Mouse (Mus musculus): ENCODE results near the gene Edrf1. TPM values are rescaled to one million over a fixed set of nuclear protein-coding genes. Genes with fewer than 3 reads are reported as not detected.

Gene Edrf1
- polyA plus RNA-seq, 1 experiment from 2014 or later = 8.3 TPM

DNA sequence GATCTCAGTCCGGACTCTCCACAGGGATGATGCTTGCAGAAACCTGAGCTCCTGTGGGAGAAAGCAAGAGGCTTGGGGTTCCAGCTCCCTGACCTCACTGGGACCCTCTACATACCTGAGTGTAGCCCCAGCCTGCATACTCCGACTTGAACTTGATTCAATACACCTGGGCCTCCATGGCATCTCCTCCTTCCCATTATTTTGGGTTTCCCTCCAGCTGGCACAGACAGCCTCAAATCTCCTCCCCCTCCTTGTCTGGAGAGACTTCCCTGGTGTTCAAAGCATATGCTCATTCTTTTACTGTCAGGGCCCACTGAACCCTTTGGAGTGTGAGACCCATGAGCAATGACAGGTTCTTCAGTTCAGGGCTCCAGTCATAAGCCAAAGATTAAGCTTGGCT is 24.4 kb upstream of the Edrf1 start:
- no peak overlapping the region for H3K27ac ChIP-seq (replicated peaks)

GRCm38 (mm10) chr7:133620721-133621120 is 16.6 kb upstream of the Edrf1 start:
- no peaks in the 10 kb centered on the region for H3K36me3 ChIP-seq (replicated peaks)
- H3K4me3 ChIP-seq (replicated peaks) = no peak overlapping the region
- H3K9ac ChIP-seq = no peak overlapping the region
- H3K4me1 ChIP-seq (replicated peaks) = no peaks in the 10 kb centered on the region
- H3K9me3 ChIP-seq (replicated peaks) = no peaks in the 10 kb centered on the region
- WGBS (ENCODE audit: insufficient replicate concordance) = 43% methylated on average over 11 of the region's 11 CpGs
- no peaks in the 10 kb centered on the region for H3K27me3 ChIP-seq
- ATAC-seq (ENCODE audit: insufficient read depth) = no peak
- H3K27ac ChIP-seq (replicated peaks) = no peak overlapping the region
- no peak overlapping the region for H3K4me2 ChIP-seq

More for the DNA sequence above, 24.4 kb upstream of the Edrf1 start:
- Histone ChIP-seq H3K4me2 (no peak overlapping the region), H3K9me3 (replicated peaks) (no peaks in the 10 kb centered on the region), H3K36me3 (replicated peaks) (no peaks in the 10 kb centered on the region), H3K4me3 (replicated peaks) (no peak overlapping the region), H3K9ac (no peak overlapping the region), H3K4me1 (replicated peaks) (no peaks in the 10 kb centered on the region), H3K27me3 (no peaks in the 10 kb centered on the region)
- ATAC-seq (ENCODE audit: insufficient read depth) = no peak
- WGBS (ENCODE audit: insufficient replicate concordance) = 55% methylated on average over 2 of the region's 2 CpGs

- Histone ChIP-seq H3K9me3 (replicated peaks) (no peaks in the 10 kb centered on the region), H3K27me3 (no peaks in the 10 kb centered on the region), H3K4me2 (no peak overlapping the region), H3K36me3 (replicated peaks) (no peaks in the 10 kb centered on the region), H3K9ac (no peak overlapping the region), H3K4me3 (replicated peaks) (no peak overlapping the region), H3K27ac (replicated peaks) (no peak overlapping the region), H3K4me1 (replicated peaks) (no peaks in the 10 kb centered on the region)
- ATAC-seq (ENCODE audit: insufficient read depth) = no peak
- 56% methylated on average over 5 of the region's 5 CpGs for WGBS (ENCODE audit: insufficient replicate concordance)
Observed at GRCm38 (mm10) chr7:133623226-133623625, 14.1 kb upstream of the Edrf1 start.

GRCm38 (mm10) chr7:133627184-133627936 is 10.0 kb upstream of the Edrf1 start:
- ATAC-seq (ENCODE audit: insufficient read depth) = no peak
- H3K4me2 ChIP-seq = no peak overlapping the region
- no peak overlapping the region for H3K9ac ChIP-seq
- H3K4me1 ChIP-seq (replicated peaks) = no peaks in the 10 kb centered on the region
- H3K4me3 ChIP-seq (replicated peaks) = no peak overlapping the region
- H3K27me3 ChIP-seq = no peaks in the 10 kb centered on the region
- H3K27ac ChIP-seq (replicated peaks) = no peak overlapping the region
- no peaks in the 10 kb centered on the region for H3K9me3 ChIP-seq (replicated peaks)
- H3K36me3 ChIP-seq (replicated peaks) = no peaks in the 10 kb centered on the region
- 53% methylated on average over 14 of the region's 14 CpGs for WGBS (ENCODE audit: insufficient replicate concordance)

- no peak for ATAC-seq (ENCODE audit: insufficient read depth)
Observed at GRCm38 (mm10) chr7:133630821-133631220, 6.5 kb upstream of the Edrf1 start.

GRCm38 (mm10) chr7:133632476-133632875 is 4.9 kb upstream of the Edrf1 start:
- WGBS (ENCODE audit: insufficient replicate concordance) = 7% methylated on average over 2 of the region's 2 CpGs
- no peak for ATAC-seq (ENCODE audit: insufficient read depth)

More at GRCm38 (mm10) chr7:133630821-133631220, 6.5 kb upstream of the Edrf1 start:
- Histone ChIP-seq H3K4me3 (replicated peaks) (no peak overlapping the region), H3K36me3 (replicated peaks) (no peaks in the 10 kb centered on the region), H3K4me1 (replicated peaks) (no peaks in the 10 kb centered on the region), H3K9me3 (replicated peaks) (no peaks in the 10 kb centered on the region), H3K27ac (replicated peaks) (no peak overlapping the region), H3K27me3 (no peaks in the 10 kb centered on the region), H3K4me2 (no peak overlapping the region), H3K9ac (no peak overlapping the region)
- 49% methylated on average over 5 of the region's 5 CpGs for WGBS (ENCODE audit: insufficient replicate concordance)

DNA sequence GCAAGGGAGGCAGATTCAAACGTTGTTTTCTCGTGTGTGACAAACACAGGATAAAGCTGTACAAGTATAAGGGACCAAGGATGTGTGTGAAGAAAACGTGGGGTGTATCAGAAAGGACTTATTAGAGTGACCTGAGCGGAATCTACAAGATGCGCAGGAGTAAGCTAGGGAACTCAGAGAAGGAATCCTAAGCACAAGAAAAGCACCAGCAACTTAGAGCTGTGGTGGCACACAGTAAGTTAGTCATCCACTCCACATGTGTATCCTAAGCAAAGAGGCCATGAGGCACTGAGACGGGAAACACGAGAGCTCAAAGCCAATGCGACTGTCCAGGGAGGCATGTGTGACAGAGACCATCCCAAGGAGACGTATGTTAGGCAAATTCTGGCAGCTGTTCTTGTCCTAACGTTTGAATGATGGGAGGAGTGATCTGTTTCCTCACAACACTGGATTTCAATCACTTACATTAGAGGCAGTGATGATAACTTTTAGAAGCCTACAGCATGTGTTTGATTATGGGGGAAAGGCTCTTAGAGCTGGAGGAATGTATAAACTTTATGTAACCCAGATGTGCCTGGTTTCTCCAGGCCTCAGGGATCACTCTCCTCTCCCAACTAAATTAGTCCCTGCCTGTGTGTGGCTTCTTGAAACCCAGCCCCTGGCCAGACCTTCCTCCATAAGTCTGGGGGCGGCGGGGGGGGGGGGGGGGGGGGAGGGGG is 2.3 kb upstream of the Edrf1 start:
- Histone ChIP-seq H3K4me2 (no peak overlapping the region), H3K36me3 (replicated peaks) (peaks cover 9% of the 10 kb centered on the region), H3K4me1 (replicated peaks) (peaks cover 20% of the 10 kb centered on the region), H3K9me3 (replicated peaks) (no peaks in the 10 kb centered on the region), H3K4me3 (replicated peaks) (no peak overlapping the region), H3K9ac (no peak overlapping the region), H3K27me3 (no peaks in the 10 kb centered on the region), H3K27ac (replicated peaks) (no peak overlapping the region)
- ATAC-seq (ENCODE audit: insufficient read depth) = no peak
- WGBS (ENCODE audit: insufficient replicate concordance) = 54% methylated on average over 11 of the region's 12 CpGs

More at GRCm38 (mm10) chr7:133632476-133632875, 4.9 kb upstream of the Edrf1 start:
- Histone ChIP-seq H3K36me3 (replicated peaks) (no peaks in the 10 kb centered on the region), H3K27me3 (no peaks in the 10 kb centered on the region), H3K9me3 (replicated peaks) (no peaks in the 10 kb centered on the region), H3K4me1 (replicated peaks) (peaks cover 6% of the 10 kb centered on the region), H3K4me3 (replicated peaks) (no peak overlapping the region), H3K27ac (replicated peaks) (no peak overlapping the region), H3K4me2 (no peak overlapping the region), H3K9ac (no peak overlapping the region)

- Histone ChIP-seq H3K36me3 (replicated peaks) (peaks cover 23% of the 10 kb centered on the region), H3K27me3 (no peaks in the 10 kb centered on the region), H3K9me3 (replicated peaks) (no peaks in the 10 kb centered on the region), H3K27ac (replicated peaks) (peak overlapping the region; percentile 85), H3K9ac (peak overlapping the region; percentile 61), H3K4me3 (replicated peaks) (peak overlapping the region; percentile 90), H3K4me2 (peak overlapping the region; percentile 97), H3K4me1 (replicated peaks) (peaks cover 20% of the 10 kb centered on the region)
- peak; percentile 2 for ATAC-seq (ENCODE audit: insufficient read depth)
- 1% methylated on average over 21 of the region's 21 CpGs for WGBS (ENCODE audit: insufficient replicate concordance)
Observed at GRCm38 (mm10) chr7:133636738-133637352, 498 bp upstream of the Edrf1 start.

GRCm38 (mm10) chr7:133638306-133638705 is 963 bp downstream of the Edrf1 start:
- Histone ChIP-seq H3K4me3 (replicated peaks) (peak overlapping the region; percentile 90), H3K27ac (replicated peaks) (peak overlapping the region; percentile 86), H3K9me3 (replicated peaks) (no peaks in the 10 kb centered on the region), H3K9ac (peak overlapping the region; percentile 94), H3K4me2 (peak overlapping the region; percentile 97), H3K4me1 (replicated peaks) (peaks cover 20% of the 10 kb centered on the region), H3K27me3 (no peaks in the 10 kb centered on the region), H3K36me3 (replicated peaks) (peaks cover 38% of the 10 kb centered on the region)
- no peak for ATAC-seq (ENCODE audit: insufficient read depth)
- WGBS (ENCODE audit: insufficient replicate concordance) = 6% methylated on average over 13 of the region's 13 CpGs

GRCm38 (mm10) chr7:133638821-133639220 is 1.5 kb downstream of the Edrf1 start:
- peak overlapping the region; percentile 90 for H3K4me3 ChIP-seq (replicated peaks)
- peaks cover 20% of the 10 kb centered on the region for H3K4me1 ChIP-seq (replicated peaks)
- peak overlapping the region; percentile 97 for H3K4me2 ChIP-seq
- WGBS (ENCODE audit: insufficient replicate concordance) = 81% methylated on average over 13 of the region's 13 CpGs
- peaks cover 43% of the 10 kb centered on the region for H3K36me3 ChIP-seq (replicated peaks)
- H3K9me3 ChIP-seq (replicated peaks) = no peaks in the 10 kb centered on the region
- no peak for ATAC-seq (ENCODE audit: insufficient read depth)
- H3K27me3 ChIP-seq = no peaks in the 10 kb centered on the region
- no peak overlapping the region for H3K27ac ChIP-seq (replicated peaks)
- H3K9ac ChIP-seq = peak overlapping the region; percentile 94

- no peak overlapping the region for H3K9ac ChIP-seq
- H3K27ac ChIP-seq (replicated peaks) = no peak overlapping the region
- no peaks in the 10 kb centered on the region for H3K27me3 ChIP-seq
- H3K4me3 ChIP-seq (replicated peaks) = no peak overlapping the region
- no peak for ATAC-seq (ENCODE audit: insufficient read depth)
- peaks cover 92% of the 10 kb centered on the region for H3K36me3 ChIP-seq (replicated peaks)
- 88% methylated on average over 6 of the region's 6 CpGs for WGBS (ENCODE audit: insufficient replicate concordance)
- no peak overlapping the region for H3K4me2 ChIP-seq
- no peaks in the 10 kb centered on the region for H3K4me1 ChIP-seq (replicated peaks)
- H3K9me3 ChIP-seq (replicated peaks) = no peaks in the 10 kb centered on the region
Observed at GRCm38 (mm10) chr7:133645716-133646115, 8.4 kb downstream of the Edrf1 start.

Data from liver, embryonic 15.5 days (tissue).